Mouse (Mus musculus) neutrophil, adult 83 days (primary cell): ENCODE results near the gene Wtap. TPM values are rescaled to one million over a fixed set of nuclear protein-coding genes. Genes with fewer than 3 reads are reported as not detected.

Experiments
- total RNA-seq, 2 experiments: library from RNA; stranded (reverse); gene quantifications; one replicate each; pipeline ENCODE4 v1.2.4; 2023

Wtap gene
- total RNA-seq: 10 to 100 TPM; 64.4 to 72.9 TPM

DNA sequence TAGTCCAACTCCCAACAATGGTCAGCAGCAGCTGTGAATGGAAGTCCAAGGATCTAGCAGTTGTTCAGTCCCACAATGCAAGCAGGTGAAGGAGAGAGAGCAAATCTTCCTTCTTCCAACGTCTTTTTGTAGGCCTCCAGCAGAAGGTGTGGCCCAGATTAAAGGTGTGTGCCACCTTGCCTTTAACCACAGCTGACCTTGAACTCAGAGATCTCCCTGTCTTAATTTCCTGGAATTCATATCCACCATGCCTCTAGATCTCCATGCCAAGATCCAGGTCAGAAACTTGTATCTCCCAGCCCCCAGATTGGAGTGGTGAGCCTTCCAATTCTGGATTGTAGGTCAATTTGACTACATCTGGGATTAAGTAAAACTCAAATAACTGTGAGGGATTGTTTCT, at the start of gene Wtap:
TSS of gene Wtap (minus strand) at position 101 of the 400 bp plus-strand sequence.

DNA sequence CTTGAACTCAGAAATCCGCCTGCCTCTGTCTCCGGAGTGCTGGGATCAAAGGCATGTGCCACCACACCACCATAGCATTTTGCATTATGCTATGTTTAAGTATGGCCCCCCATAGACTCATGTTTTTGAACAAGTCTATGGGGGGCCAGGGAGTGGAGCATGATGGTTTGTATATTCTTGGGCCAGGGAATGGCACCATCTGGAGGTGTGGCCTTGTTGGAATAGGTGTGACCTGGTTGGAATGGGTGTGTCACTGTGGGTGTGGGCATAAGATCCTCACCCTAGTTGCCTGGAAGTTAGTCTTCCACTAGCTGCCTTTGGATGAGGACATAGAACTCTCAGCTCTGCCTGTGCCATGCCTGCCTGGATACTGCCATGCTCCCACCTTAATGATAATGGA, 12.6 kb upstream of the Wtap start, which contains the start of gene Sod2:
TSS of gene Sod2 (plus strand) at position 301 of the 400 bp plus-strand sequence.

DNA sequence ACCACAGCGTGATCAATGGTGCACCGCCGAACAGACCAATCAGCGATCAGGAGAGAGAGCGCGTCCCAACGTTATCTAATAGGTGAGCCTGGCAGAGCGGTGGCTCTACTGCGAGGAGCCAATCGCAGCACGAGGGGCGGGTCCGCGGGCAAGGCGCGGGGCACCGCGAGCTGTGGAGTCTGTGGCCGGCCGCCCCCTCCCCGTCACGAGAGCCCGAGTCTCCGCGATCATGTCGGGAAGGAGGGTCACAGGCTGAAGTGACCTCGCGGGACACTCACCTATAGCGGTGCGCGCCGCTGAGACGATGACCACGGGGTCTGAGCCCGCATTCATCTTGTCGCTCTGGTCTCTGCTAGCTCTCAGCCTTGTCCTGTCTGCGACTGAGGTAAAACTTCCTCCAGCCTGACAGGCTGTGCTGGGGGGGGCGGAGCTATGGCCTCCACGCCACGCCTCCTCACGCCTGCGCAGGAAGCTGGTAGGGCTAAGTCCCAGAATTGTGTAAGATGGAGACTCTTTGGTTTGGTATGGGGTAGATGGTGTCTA, 33.6 kb downstream of the Wtap start, which contains the start of gene Acat2:
TSS of gene Acat2 (minus strand) at position 417 of the 543 bp plus-strand sequence.

DNA sequence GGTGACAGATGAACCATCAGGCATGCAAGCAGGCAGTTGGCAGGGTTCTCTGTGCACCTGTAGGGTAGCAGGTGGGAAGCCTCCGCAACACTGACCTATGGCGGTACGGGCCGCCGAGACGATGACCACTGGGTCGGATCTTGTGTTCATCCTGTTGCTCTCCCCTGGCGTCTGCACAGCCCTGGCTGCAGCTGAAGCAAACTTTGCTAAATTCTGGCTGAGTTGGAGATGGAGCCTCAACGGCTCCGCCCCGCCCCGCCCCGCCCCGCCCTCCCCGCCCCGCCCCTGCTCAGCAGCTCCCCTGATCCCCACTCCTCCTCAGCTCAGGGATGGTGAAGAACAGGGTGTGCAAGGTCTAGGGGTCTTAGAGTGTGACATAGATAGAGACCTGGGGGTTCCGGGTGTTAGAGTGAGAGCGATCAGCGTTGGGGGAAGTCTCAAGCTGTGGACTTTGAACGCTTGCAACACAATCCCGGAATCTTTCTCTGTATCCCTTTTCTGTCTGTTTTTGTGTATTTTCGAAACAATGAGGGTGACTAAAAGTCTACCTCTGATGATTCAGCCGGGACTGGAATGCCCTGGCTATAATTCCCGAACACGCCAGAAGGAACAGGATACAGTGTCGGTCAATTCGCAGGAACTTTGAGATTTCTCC, 53.7 kb downstream of the Wtap start, which contains the start of gene Acat3:
TSS of gene Acat3 (minus strand) at position 450 of the 655 bp plus-strand sequence.

Other genes starting within 250 kb of the Wtap start
- gene Igf2r, start 224.5 kb downstream of the Wtap start, total RNA-seq: 10 to 100 TPM; 26.3 to 30.7 TPM
- not detected for gene Mas1, start 126.0 kb downstream of the Wtap start, total RNA-seq
- gene Mrgprh, start 118.1 kb downstream of the Wtap start, total RNA-seq: not detected
- 1 to 10 TPM in 1 of 2 experiments, under 1 TPM in 1; 0.29 to 1.1 TPM for gene Pnldc1, start 83.9 kb downstream of the Wtap start, total RNA-seq
- 100 to 1,000 TPM in 1 of 2 experiments, 10 to 100 TPM in 1; 96.1 to 102 TPM for gene Tcp1, start 78.5 kb downstream of the Wtap start, total RNA-seq
- gene Mrpl18, start 77.8 kb downstream of the Wtap start, total RNA-seq: 10 to 100 TPM; 50.2 to 57.0 TPM
- gene Acat3, start 53.6 kb downstream of the Wtap start, total RNA-seq: under 1 TPM in 1 of 2 experiments, not detected in 1; 0.73 TPM
- 1 to 10 TPM; 8.8 to 9.2 TPM for gene Acat2, start 33.4 kb downstream of the Wtap start, total RNA-seq
- gene Sod2, start 12.7 kb upstream of the Wtap start, total RNA-seq: 10 to 100 TPM; 44.6 to 60.1 TPM
- under 1 TPM in 1 of 2 experiments, not detected in 1; 0.90 TPM for gene Gpr31b, start 58.1 kb upstream of the Wtap start, total RNA-seq
- not detected for gene Tcp10b, start 66.9 kb upstream of the Wtap start, total RNA-seq
- under 1 TPM; 0.15 to 0.44 TPM for gene Unc93a, start 137.6 kb upstream of the Wtap start, total RNA-seq
- gene Smok2a, start 227.0 kb upstream of the Wtap start, total RNA-seq: not detected
- not detected for gene Smok2b, start 236.1 kb upstream of the Wtap start, total RNA-seq